Mouse (Mus musculus): ENCODE data around the gene Slc29a3. TPM values are rescaled to one million over a fixed set of nuclear protein-coding genes. Genes with fewer than 3 reads are reported as not detected.
"Not testable (repeated sequence)": the region's sequence is repeated elsewhere in the genome, so short reads cannot be mapped to it uniquely, and the experiment has no call there.

The Slc29a3 gene
- polyA plus RNA-seq, 2 experiments, result 10.0 to 10.4 TPM

GRCm38 (mm10) chr10:60721640-60722039, 31.0 kb downstream of the Slc29a3 start:
- H3K4me3 ChIP-seq (replicated peaks; ENCODE audit: low read length), result no peak overlapping the region
- no peaks in the 10 kb centered on the region for H3K27me3 ChIP-seq (ENCODE audit: control insufficient read depth, insufficient read depth, low read length)
- DNase-seq (ENCODE audit: low spot score) (no peak), ATAC-seq (ENCODE audit: low FRiP score, low read depth) (no peak)
- H3K9ac ChIP-seq (ENCODE audit: low read depth, low read length, severe bottlenecking), result no peak overlapping the region
- H3K36me3 ChIP-seq (ENCODE audit: control insufficient read depth, insufficient read depth, low read length), result peaks cover 5% of the 10 kb centered on the region; the same call in 1 of the 2 replicates
- no peak overlapping the region for H3K4me2 ChIP-seq (replicated peaks; ENCODE audit: low read depth, low read length, severe bottlenecking)
- TF ChIP-seq POLR2A (IDR thresholded peaks at IDR 0.05; ENCODE audit: borderline replicate concordance, extremely low read depth, insufficient read depth, insufficient read length), result no peak
- no peak overlapping the region for H3K27ac ChIP-seq (replicated peaks; ENCODE audit: low read depth, low read length)
- no peaks in the 10 kb centered on the region for H3K4me1 ChIP-seq (ENCODE audit: control insufficient read depth, insufficient read depth, low read length)
- no peaks in the 10 kb centered on the region for H3K9me3 ChIP-seq (ENCODE audit: control insufficient read depth, low read length)
- 72% methylated on average over 12 of the region's 12 CpGs for WGBS

GRCm38 (mm10) chr10:60720461-60720860, 32.1 kb downstream of the Slc29a3 start:
- H3K4me2 ChIP-seq (replicated peaks; ENCODE audit: low read depth, low read length, severe bottlenecking), result no peak overlapping the region
- WGBS, result 79% methylated on average over 5 of the region's 5 CpGs
- peaks cover 11% of the 10 kb centered on the region for H3K36me3 ChIP-seq (ENCODE audit: control insufficient read depth, insufficient read depth, low read length)
- TF ChIP-seq POLR2A (IDR thresholded peaks at IDR 0.05; ENCODE audit: borderline replicate concordance, extremely low read depth, insufficient read depth, insufficient read length), result no peak
- H3K4me3 ChIP-seq (replicated peaks; ENCODE audit: low read length), result no peak overlapping the region
- H3K27ac ChIP-seq (replicated peaks; ENCODE audit: low read depth, low read length), result no peak overlapping the region
- H3K9ac ChIP-seq (ENCODE audit: low read depth, low read length, severe bottlenecking), result no peak overlapping the region
- no peaks in the 10 kb centered on the region for H3K27me3 ChIP-seq (ENCODE audit: control insufficient read depth, insufficient read depth, low read length)
- no peak for DNase-seq (ENCODE audit: low spot score)
- H3K4me1 ChIP-seq (ENCODE audit: control insufficient read depth, insufficient read depth, low read length), result no peaks in the 10 kb centered on the region
- ATAC-seq (ENCODE audit: low FRiP score, low read depth), result no peak
- no peaks in the 10 kb centered on the region for H3K9me3 ChIP-seq (ENCODE audit: control insufficient read depth, low read length)

- Histone ChIP-seq H3K36me3 (ENCODE audit: control insufficient read depth, insufficient read depth, low read length) (peaks cover 14% of the 10 kb centered on the region), H3K9ac (ENCODE audit: low read depth, low read length, severe bottlenecking) (no peak overlapping the region)
Observed at GRCm38 (mm10) chr10:60718491-60718890, 34.1 kb downstream of the Slc29a3 start.

GRCm38 (mm10) chr10:60716449-60716848, 36.1 kb downstream of the Slc29a3 start:
- ATAC-seq (ENCODE audit: low FRiP score, low read depth) (no peak), DNase-seq (ENCODE audit: low spot score) (no peak)
- no peak for TF ChIP-seq POLR2A (IDR thresholded peaks at IDR 0.05; ENCODE audit: borderline replicate concordance, extremely low read depth, insufficient read depth, insufficient read length)
- WGBS, result 91% methylated on average over 3 of the region's 3 CpGs
- H3K27me3 ChIP-seq (ENCODE audit: control insufficient read depth, insufficient read depth, low read length), result no peaks in the 10 kb centered on the region
- no peak overlapping the region for H3K4me2 ChIP-seq (replicated peaks; ENCODE audit: low read depth, low read length, severe bottlenecking)
- H3K9ac ChIP-seq (ENCODE audit: low read depth, low read length, severe bottlenecking), result no peak overlapping the region
- no peak overlapping the region for H3K4me3 ChIP-seq (replicated peaks; ENCODE audit: low read length)
- peaks cover 11% of the 10 kb centered on the region for H3K9me3 ChIP-seq (ENCODE audit: control insufficient read depth, low read length)
- H3K4me1 ChIP-seq (ENCODE audit: control insufficient read depth, insufficient read depth, low read length), result no peaks in the 10 kb centered on the region
- peaks cover 14% of the 10 kb centered on the region for H3K36me3 ChIP-seq (ENCODE audit: control insufficient read depth, insufficient read depth, low read length)
- no peak overlapping the region for H3K27ac ChIP-seq (replicated peaks; ENCODE audit: low read depth, low read length)

More at GRCm38 (mm10) chr10:60718491-60718890, 34.1 kb downstream of the Slc29a3 start:
- ATAC-seq (ENCODE audit: low FRiP score, low read depth) (no peak), DNase-seq (ENCODE audit: low spot score) (no peak)
- H3K4me2 ChIP-seq (replicated peaks; ENCODE audit: low read depth, low read length, severe bottlenecking), result no peak overlapping the region
- no peaks in the 10 kb centered on the region for H3K27me3 ChIP-seq (ENCODE audit: control insufficient read depth, insufficient read depth, low read length)
- H3K4me3 ChIP-seq (replicated peaks; ENCODE audit: low read length), result no peak overlapping the region
- no peak for TF ChIP-seq POLR2A (IDR thresholded peaks at IDR 0.05; ENCODE audit: borderline replicate concordance, extremely low read depth, insufficient read depth, insufficient read length)
- H3K27ac ChIP-seq (replicated peaks; ENCODE audit: low read depth, low read length), result no peak overlapping the region
- H3K4me1 ChIP-seq (ENCODE audit: control insufficient read depth, insufficient read depth, low read length), result no peaks in the 10 kb centered on the region
- 84% methylated on average over 2 of the region's 2 CpGs for WGBS
- H3K9me3 ChIP-seq (ENCODE audit: control insufficient read depth, low read length), result peaks cover 11% of the 10 kb centered on the region

- DNase-seq (ENCODE audit: low spot score); H3K4me3 ChIP-seq (replicated peaks; ENCODE audit: low read length); H3K9ac ChIP-seq (ENCODE audit: low read depth, low read length, severe bottlenecking); H3K27ac ChIP-seq (replicated peaks; ENCODE audit: low read depth, low read length); ATAC-seq (ENCODE audit: low FRiP score, low read depth); H3K4me2 ChIP-seq (replicated peaks; ENCODE audit: low read depth, low read length, severe bottlenecking); H3K27me3 ChIP-seq (ENCODE audit: control insufficient read depth, insufficient read depth, low read length); H3K4me1 ChIP-seq (ENCODE audit: control insufficient read depth, insufficient read depth, low read length): not testable (repeated sequence)
- WGBS, result 40% methylated on average over 8 of the region's 8 CpGs
- peaks cover 12% of the 10 kb centered on the region for H3K36me3 ChIP-seq (ENCODE audit: control insufficient read depth, insufficient read depth, low read length)
- peaks cover 11% of the 10 kb centered on the region for H3K9me3 ChIP-seq (ENCODE audit: control insufficient read depth, low read length)
Observed at GRCm38 (mm10) chr10:60712299-60712698, 40.3 kb downstream of the Slc29a3 start.

GRCm38 (mm10) chr10:60708837-60709236, 43.8 kb downstream of the Slc29a3 start:
- 83% methylated on average over 5 of the region's 5 CpGs for WGBS
- H3K4me1 ChIP-seq (ENCODE audit: control insufficient read depth, insufficient read depth, low read length), result no peaks in the 10 kb centered on the region
- H3K27ac ChIP-seq (replicated peaks; ENCODE audit: low read depth, low read length), result no peak overlapping the region
- H3K9me3 ChIP-seq (ENCODE audit: control insufficient read depth, low read length), result peaks cover 2% of the 10 kb centered on the region
- no peak for TF ChIP-seq POLR2A (IDR thresholded peaks at IDR 0.05; ENCODE audit: borderline replicate concordance, extremely low read depth, insufficient read depth, insufficient read length)
- no peaks in the 10 kb centered on the region for H3K27me3 ChIP-seq (ENCODE audit: control insufficient read depth, insufficient read depth, low read length)
- no peaks in the 10 kb centered on the region for H3K36me3 ChIP-seq (ENCODE audit: control insufficient read depth, insufficient read depth, low read length)
- H3K9ac ChIP-seq (ENCODE audit: low read depth, low read length, severe bottlenecking), result no peak overlapping the region
- no peak for ATAC-seq (ENCODE audit: low FRiP score, low read depth)
- no peak for DNase-seq (ENCODE audit: low spot score)
- H3K4me3 ChIP-seq (replicated peaks; ENCODE audit: low read length), result no peak overlapping the region
- H3K4me2 ChIP-seq (replicated peaks; ENCODE audit: low read depth, low read length, severe bottlenecking), result no peak overlapping the region
